Mouse (Mus musculus) olfactory bulb, adult 2 months (tissue): ENCODE data around the gene Meaf6.

ENCODE experiments used
- CTCF ChIP-seq: fragments of 200-500 bp; IDR thresholded peaks from 2 replicates; pipeline ENCODE4 v1.5.1; 2012; ENCODE audit warnings: low read depth, mild to moderate bottlenecking, low read length, moderate library complexity; ENCODE audit not compliant: insufficient read depth
- POLR2A ChIP-seq: fragments of 200-500 bp; IDR thresholded peaks from 2 replicates; pipeline ENCODE4 v1.6.1; 2012; ENCODE audit warnings: mild to moderate bottlenecking, low read depth, low read length, moderate library complexity; ENCODE audit not compliant: insufficient read depth

DNA sequence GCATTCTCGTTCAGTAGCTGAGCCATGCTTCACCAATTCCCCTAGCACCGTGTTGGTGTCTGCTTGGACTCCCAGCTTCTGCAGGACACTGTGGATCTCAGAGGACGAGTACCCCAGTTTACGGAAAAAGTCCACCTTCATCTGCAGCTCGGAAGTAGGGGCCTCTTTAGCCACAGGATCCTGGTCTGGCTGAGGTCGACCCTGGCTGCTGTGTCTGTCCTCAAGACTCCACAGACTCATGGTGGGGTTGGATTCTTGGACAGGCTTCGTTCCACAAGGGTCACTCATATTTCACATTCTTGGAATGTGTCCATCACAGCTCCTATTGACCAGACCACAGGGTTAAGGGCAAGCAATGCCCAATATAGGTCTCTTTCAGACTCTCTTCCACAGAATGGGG, 41.8 kb downstream of the Meaf6 start:
- no peak for TF ChIP-seq CTCF
- no peak for TF ChIP-seq POLR2A
